9 mouse cellular contexts compared by ENCODE assay signal in the genomic region with DNA sequence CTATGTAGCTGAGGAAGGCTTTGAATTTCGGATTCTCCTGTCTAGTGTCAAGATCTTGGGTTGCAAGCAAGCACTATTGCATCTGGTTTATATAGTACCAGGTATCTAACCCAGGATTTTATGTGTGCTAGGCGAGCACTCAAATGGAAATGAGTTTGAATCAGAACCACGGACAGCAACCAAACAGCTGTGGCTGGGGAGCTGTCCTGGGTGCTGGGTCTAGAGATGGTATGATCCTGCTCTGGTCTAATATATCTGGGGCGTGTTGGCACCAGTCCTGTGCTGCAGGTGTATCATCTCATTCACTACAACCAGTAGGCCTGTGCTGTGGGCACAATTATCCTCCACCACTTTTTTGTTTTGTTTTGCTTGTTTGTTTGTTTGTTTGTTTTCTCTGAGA.
DNase-seq lines count a peak whose midpoint lies in the region; ATAC-seq lines count a peak whose summit lies in the region.
"Had no signal": no experiment of that assay in that cellular context is flagged by ENCODE, and none has a peak within 500 bp of the region (broad histone marks: within the 10 kb centered on the region; RNA-seq: fewer than 3 reads in every experiment).

No protein-coding gene starts in this region.

- no peaks in the 10 kb centered on the region for H3K36me3 ChIP-seq in forebrain, embryonic 10.5 days (replicated peaks)
- H3K36me3 ChIP-seq in forebrain, embryonic 15.5 days: no peaks in the 10 kb centered on the region
- H3K36me3 ChIP-seq: heart, embryonic 13.5 days had no signal

- no peak overlapping the region for H3K9ac ChIP-seq in forebrain, embryonic 15.5 days (replicated peaks)
- H3K9ac ChIP-seq: heart, embryonic 13.5 days had no signal

- H3K27me3 ChIP-seq in forebrain, embryonic 10.5 days (ENCODE audit: poor library complexity, severe bottlenecking): no peaks in the 10 kb centered on the region
- H3K27me3 ChIP-seq in forebrain, embryonic 15.5 days: no peaks in the 10 kb centered on the region

- ATAC-seq in forebrain, embryonic 15.5 days (replicated peaks): no peak

- peak; percentile 58 for DNase-seq in forebrain, embryonic 10.5 days (ENCODE audit: extremely low spot score, low spot score)
- peak; percentile 39 for DNase-seq in urinary bladder, postnatal 14 days (ENCODE audit: low spot score)
- DNase-seq in urinary bladder, adult 2 months (ENCODE audit: low spot score): no peak
- peak; percentile 48 to 72 for DNase-seq in kidney, postnatal 25 days
- peak; percentile 45 for DNase-seq in ovary, postnatal 36 days (ENCODE audit: low spot score)
- no peak for DNase-seq in cerebellum, adult 9-10 months
- no peak for DNase-seq in cerebellum, postnatal 25 days

- WGBS in forebrain, embryonic 10.5 days: 23% methylated on average over 4 of the region's 4 CpGs
- 17% methylated on average over 4 of the region's 4 CpGs for WGBS in forebrain, embryonic 15.5 days

- H3K9me3 ChIP-seq in forebrain, embryonic 10.5 days: no peaks in the 10 kb centered on the region
- no peaks in the 10 kb centered on the region for H3K9me3 ChIP-seq in forebrain, embryonic 15.5 days
- H3K9me3 ChIP-seq: heart, embryonic 13.5 days had no signal

- peaks cover 18% of the 10 kb centered on the region for H3K4me1 ChIP-seq in forebrain, embryonic 10.5 days
- peaks cover 2% of the 10 kb centered on the region; the same call in 1 of the 2 replicates for H3K4me1 ChIP-seq in forebrain, embryonic 15.5 days
- H3K4me1 ChIP-seq: heart, embryonic 13.5 days had no signal

- no peak overlapping the region for H3K27ac ChIP-seq in forebrain, embryonic 10.5 days
- H3K27ac ChIP-seq in forebrain, embryonic 15.5 days (replicated peaks): no peak overlapping the region
- H3K27ac ChIP-seq: heart, embryonic 13.5 days had no signal

- H3K4me3 ChIP-seq in forebrain, embryonic 10.5 days: no peak overlapping the region
- no peak overlapping the region for H3K4me3 ChIP-seq in forebrain, embryonic 15.5 days
- H3K4me3 ChIP-seq: heart, embryonic 13.5 days had no signal

- no peak overlapping the region for H3K4me2 ChIP-seq in forebrain, embryonic 15.5 days (replicated peaks)
- H3K4me2 ChIP-seq: heart, embryonic 13.5 days had no signal

Comparison
In these comparisons a context has a peak if more than half of its experiments do, and no peak if none do; other contexts are left out.
1. DNase-seq: peak in forebrain, embryonic 10.5 days (single experiment), urinary bladder, postnatal 14 days (single experiment), kidney, postnatal 25 days (2 of 2) and ovary, postnatal 36 days (single experiment); none in urinary bladder, adult 2 months (single experiment), cerebellum, adult 9-10 months (single experiment) and cerebellum, postnatal 25 days (0 of 2).